Mouse (Mus musculus): ENCODE data around the gene Pde1c.

The Pde1c gene

DNA sequence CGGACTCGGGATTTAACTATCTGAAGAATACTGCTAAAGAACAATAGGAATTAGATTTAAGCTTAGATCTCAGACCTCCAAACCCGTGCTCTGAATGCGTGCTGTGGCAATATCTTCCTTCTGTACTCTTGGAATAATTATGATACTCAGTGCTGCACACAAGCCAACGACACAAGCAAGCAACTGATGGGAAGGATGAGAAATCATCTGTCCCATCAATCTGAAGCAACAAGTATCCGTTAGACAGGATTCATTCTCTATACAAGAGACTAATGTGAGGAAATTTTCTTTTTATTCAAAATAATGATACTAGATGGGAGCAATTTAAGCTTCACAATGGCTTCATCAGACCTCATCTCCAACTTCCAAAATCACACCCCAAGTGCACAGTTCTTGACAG is 237.5 kb downstream of the Pde1c start:
- no peak for DNase-seq (ENCODE audit: low spot score in 2 of 2)

GRCm38 (mm10) chr6:56328103-56328502 is 240.8 kb downstream of the Pde1c start:
- no peak for DNase-seq (ENCODE audit: low spot score in 2 of 2)

DNA sequence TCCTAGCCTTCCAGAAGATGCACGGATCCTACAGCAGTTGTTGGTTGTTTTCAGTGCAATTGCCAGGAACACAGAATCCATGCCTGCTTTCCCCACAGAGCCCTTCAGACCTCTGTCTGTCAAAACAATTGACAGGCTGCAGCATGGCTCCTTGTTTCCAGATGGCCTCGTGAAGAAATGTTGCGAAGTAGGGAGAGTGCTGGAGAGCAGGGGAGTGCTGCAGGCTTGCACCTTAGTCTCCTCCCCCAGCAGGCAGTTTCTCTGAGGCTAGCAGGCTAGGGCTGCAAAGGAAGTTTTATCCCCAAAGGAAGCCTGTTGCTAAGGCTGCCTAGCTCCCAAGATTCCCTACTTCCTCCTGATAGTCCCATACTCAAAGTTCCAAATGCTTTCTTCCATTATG is 246.1 kb downstream of the Pde1c start:
- peak; percentile 18 to 42 for DNase-seq (ENCODE audit: low spot score in 2 of 2)

GRCm38 (mm10) chr6:56310318-56310717 is 258.6 kb downstream of the Pde1c start:
- peak; percentile 12 to 45 for DNase-seq (ENCODE audit: low spot score in 2 of 2)

DNA sequence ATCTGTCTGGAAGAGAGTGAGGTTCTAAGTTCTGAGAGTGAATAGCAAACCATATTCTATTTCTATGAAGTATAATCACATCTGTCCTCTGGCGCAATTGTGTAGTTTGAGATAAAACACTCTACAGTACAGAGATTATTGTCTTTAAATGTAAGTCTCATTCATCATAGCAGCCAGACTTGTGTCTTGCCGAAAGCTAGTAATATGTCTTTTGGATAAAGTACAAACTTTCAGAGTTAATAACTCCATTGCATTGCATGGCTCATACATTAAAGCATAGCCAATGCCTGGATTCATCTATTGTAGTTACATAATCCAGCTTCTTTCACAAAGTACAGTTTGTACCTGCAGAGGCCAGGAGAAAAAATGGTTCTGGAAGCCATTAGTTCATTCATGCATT is 262.8 kb downstream of the Pde1c start:
- no peak for DNase-seq (ENCODE audit: low spot score in 2 of 2)

DNA sequence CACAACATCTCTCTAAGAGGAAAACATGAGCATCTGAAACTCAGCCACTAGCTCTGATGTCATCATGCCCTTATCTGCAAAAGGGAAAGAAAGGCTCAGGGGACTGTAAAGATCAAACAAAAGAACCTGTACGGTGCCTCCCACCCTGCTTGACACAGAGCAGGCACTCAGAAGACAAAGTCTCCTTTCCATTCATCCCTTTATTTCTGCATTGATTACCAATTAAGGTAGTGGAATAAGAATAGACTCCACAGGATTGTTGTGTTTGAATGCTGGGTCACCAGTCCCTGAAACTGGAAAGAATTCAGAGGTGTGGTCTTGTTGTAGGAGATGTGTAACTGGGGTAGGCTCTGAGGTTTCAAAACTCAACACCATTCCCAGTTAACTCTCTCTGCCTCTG is 276.7 kb downstream of the Pde1c start:
- DNase-seq (ENCODE audit: low spot score in 2 of 2), result no peak

- DNase-seq (ENCODE audit: low spot score in 2 of 2), result no peak
These were observed 279.6 kb downstream of the Pde1c start for GRCm38 (mm10) chr6:56289307-56289706.

GRCm38 (mm10) chr6:56284821-56285220 is 284.1 kb downstream of the Pde1c start:
- no peak for DNase-seq (ENCODE audit: low spot score in 2 of 2)

- no peak for DNase-seq (ENCODE audit: low spot score in 2 of 2)
These were observed 293.4 kb downstream of the Pde1c start for GRCm38 (mm10) chr6:56275461-56275860.

- no peak for DNase-seq (ENCODE audit: low spot score in 2 of 2)
These were observed 297.2 kb downstream of the Pde1c start for GRCm38 (mm10) chr6:56271741-56272140.

DNA sequence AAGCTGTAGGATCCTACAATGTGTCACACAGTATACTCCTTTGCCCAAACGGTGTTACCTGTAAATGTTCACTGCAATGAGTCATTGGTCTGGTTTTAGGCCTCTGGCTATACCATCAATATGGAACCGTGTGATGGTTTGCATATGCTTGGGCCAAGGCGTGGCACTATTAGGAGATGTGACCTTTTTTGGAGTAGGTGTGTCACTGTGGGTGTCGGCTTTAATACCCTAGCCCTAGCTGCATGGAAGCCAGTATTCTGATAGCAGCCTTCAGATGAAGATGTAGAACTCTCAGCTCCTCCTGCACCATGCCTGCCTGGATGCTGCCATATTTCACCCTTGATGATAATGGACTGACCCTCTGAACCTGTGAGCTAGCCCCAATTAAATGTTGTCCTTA is 304.4 kb downstream of the Pde1c start:
- DNase-seq (ENCODE audit: low spot score in 2 of 2), result no peak

DNA sequence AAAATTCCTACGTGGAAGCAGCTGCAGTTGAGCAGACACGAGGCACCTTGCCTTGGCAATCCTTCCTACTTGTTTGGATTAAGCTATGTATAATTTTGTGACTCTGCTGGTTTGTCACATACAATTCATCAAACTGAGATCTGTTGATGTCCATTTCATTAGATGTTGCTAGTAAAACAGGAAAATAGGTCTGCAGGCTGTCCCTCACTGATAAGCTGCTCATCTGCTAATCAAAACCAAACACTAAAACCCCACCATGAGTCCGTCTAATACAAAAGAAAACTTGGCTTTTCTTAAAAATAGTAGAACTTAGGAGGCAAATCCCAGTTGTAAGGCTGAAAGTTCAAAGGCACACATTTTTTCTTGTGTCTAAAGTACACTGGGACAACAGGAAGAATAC is 308.8 kb downstream of the Pde1c start:
- no peak for DNase-seq (ENCODE audit: low spot score in 2 of 2)

DNA sequence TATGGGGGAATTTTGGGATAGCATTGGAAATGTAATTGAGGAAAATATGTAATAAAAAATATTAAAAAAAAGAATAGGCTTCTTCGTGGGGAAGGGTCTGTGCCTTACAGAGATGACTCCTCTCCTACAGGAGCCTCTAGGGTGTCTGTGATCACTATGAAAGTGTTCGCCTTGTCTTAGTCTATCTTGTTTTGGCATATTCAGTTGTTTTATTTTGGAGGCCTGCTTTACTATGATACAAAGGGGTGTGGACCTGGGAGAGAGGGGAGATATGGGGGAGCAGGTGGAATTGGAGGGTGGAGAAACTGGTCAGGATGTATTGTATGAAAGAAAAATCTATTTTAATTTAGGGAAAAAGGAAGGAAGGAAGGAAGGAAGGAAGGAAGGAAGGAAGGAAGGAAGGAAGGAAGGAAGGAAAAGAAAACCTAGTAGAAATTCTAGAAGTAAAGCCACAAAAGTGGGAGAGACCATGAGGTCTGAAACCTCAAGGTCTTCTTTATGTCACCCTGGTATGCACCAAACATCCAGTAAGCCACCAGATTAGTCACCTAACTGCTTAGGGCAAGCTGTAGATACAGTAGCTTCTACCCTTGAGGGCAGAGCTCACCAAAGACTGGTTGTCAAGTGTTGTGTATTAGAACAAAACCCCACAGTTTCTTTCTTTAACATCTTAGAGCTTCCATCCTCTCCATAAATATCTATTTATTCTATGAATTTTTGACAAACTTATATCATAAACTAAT is 311.2 kb downstream of the Pde1c start:
- DNase-seq (ENCODE audit: low spot score in 2 of 2), result no peak

- no peak for DNase-seq (ENCODE audit: low spot score in 2 of 2)
These were observed 318.8 kb downstream of the Pde1c start for GRCm38 (mm10) chr6:56250091-56250490.

DNA sequence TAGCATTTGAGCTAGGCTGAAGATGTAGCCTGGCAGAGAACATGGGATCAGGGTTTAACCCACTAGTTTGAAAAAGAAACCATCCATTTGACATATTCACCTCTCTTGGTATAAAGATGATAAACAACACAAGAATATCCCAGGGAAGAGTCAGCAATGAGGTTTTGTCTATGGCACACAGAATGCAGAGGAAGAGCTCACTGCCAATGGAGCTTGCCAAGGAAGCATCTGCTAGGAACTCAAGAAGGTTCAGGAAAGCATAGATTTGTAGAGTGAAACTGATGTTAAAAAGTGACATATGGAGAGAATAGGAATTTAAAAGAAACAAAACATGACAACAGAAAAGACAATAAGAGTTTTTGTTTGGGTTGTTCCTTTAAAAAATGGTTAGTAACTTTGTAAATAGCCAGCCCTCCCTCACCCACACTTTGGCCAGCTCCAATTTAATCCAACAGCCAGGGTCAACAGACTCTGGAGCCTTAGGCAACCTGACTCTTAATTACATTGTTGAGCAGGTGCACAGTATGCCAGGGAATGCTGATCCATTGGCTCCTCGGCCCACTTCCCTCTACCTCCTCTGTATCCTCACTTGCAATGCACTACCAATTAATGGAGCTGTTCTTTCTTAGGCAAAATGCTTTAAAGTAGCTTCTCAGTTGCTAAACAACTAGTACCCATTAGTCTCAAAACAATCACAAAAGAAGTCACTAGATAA is 377.3 kb downstream of the Pde1c start:
- DNase-seq (ENCODE audit: low spot score in 2 of 2), result no peak

GRCm38 (mm10) chr6:56176485-56176884 is 392.4 kb downstream of the Pde1c start:
- DNase-seq (ENCODE audit: low spot score in 2 of 2), result no peak

- DNase-seq (ENCODE audit: low spot score in 2 of 2), result no peak
These were observed 396.7 kb downstream of the Pde1c start for GRCm38 (mm10) chr6:56172172-56172571.

GRCm38 (mm10) chr6:56168736-56169135 is 400.2 kb downstream of the Pde1c start:
- DNase-seq (ENCODE audit: low spot score in 2 of 2), result no peak

DNA sequence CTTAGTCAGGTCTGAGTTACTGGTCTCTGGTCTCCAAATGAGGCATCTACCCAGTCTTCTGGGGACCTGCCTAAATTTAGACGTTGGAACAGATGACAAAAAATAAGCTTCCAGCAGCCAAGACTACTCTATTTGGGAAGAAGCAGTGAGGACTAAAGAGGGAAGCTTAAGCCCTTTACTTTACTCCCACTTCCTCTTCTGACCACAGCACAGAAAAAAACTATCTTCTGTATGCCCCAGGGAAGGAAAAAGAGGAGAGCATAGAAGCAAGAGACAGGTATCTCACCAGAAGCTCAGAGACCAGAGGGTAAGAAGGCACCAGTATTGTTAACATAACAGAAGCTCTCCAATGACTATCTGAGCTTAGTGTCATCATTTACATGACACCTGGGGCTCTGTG is 410.7 kb downstream of the Pde1c start:
- DNase-seq (ENCODE audit: low spot score in 2 of 2), result no peak

- no peak for DNase-seq (ENCODE audit: low spot score in 2 of 2)
These were observed 412.1 kb downstream of the Pde1c start for GRCm38 (mm10) chr6:56156836-56157235.

DNA sequence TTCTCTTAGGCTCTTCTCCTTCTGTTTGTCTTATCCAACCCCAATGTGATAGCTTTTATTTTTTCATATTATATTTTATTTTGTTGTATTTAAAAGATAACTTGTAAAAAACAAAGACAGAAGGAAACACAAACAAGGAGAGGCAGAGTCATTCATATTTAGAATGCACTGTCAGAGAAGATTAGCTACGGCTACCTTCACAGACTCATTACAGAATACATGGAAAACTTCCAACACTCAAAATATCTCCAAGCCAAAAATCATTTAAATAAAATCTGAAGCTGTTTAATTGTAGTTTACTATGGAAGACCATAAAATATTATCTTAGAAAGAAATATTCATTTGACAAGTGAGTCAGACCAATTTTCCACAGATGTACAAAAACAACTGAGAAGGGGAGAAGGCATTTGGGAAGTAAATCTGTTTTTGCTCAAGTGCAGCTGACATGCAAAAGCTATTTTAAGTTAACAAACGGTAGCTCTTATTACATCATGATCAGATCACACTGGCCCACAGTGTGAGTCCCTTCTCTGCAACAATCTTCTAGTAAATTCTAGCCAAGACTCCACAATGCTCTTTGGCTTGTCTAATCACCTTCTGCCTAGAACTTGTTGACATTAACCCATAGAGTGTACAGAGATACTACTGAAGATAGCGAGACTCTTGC is 438.3 kb downstream of the Pde1c start:
- peak in 1 of 2 experiments; percentile 6 for DNase-seq (ENCODE audit: low spot score in 2 of 2)

GRCm38 (mm10) chr6:56099520-56100101 is 469.3 kb downstream of the Pde1c start:
- no peak for DNase-seq (ENCODE audit: low spot score in 2 of 2)
